Mouse (Mus musculus): Measurements from ENCODE around the gene Tmem200a.
"Not testable (repeated sequence)": the region's sequence is repeated elsewhere in the genome, so short reads cannot be mapped to it uniquely, and the experiment has no call there.

The Tmem200a gene

DNA sequence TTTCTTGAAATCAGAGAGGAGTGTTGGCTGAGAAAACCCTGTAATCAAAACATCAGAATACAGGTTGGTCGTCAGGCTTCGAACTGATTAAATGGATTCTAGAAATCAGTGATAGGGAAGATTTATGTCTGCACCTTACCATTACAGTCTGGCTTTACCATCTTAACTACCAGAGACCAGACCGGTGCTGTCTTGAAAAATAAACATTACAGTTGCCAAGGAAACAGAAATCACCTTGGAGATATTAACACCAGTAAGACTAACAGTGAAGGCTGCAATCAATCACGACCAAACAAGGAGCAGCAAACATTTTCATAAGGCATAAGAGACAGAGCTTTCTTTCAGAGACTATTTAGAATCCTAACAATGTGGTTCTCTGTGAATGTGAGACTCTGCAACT is 116.0 kb downstream of the Tmem200a start:
- DNase-seq: no peak

DNA sequence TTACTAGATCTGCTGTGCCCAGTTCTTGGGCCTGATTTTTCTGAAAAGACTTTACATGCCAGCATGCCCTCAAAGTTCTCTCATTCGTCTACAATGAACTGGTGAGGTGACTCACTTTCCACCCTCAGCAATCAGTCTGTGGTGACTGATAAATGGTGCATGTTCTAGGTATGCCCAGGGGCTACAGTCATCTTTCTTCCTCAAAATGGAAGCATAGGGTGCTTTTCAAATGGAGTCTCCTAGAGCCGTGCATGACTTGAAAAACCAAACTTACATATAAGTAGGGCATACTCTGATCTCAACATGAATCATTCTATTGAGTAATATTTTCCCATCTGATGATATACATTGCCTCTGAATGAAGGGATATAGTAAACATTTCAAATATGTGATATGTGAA is 117.8 kb downstream of the Tmem200a start:
- DNase-seq: no peak

DNA sequence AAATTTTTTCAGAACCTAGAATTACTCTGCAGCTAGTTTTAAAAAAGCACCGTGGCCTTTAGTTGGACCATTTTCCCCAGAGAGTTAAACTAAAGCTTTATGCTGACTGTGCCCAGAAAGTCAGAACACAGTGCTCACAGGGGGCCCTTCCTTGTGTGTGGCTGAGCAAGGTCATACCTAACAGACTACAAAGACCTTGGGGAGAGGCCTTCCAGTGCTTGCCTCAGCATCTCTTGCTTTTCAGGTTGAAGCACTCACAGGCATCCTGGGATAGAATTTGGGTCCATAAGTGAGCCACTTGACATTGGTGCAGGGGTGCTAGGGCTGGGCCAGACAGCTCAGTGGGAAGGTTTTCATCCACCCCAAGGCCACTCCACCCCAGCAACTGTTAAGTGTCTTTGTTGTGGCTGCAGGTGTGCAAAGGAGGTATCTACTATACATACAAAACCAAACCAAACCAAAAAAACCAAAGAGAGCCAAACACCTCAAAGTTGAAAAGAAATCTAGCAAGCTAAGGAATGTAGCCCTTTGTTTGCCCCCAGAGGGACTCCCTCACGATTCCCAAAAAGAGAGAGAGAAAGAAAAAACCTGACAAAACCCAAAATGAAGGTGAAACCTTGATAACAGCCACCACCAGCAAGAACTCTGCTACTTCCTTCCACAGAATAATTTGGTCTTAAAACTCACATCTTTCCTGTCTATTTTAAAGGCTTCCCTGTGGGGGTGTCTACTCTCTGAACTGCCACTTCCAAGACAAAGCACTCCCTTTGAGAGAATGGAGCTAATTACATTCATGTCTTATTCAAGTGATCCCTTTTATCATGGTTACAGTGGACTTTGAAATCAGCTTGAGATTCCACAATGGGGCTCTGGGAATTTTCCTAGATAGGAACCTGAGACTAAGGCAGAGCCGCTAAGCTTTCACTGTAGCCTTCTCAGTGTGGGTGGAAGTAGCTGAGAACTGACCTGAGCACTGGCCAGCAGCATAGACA is 119.8 kb downstream of the Tmem200a start:
- no peak for DNase-seq

DNA sequence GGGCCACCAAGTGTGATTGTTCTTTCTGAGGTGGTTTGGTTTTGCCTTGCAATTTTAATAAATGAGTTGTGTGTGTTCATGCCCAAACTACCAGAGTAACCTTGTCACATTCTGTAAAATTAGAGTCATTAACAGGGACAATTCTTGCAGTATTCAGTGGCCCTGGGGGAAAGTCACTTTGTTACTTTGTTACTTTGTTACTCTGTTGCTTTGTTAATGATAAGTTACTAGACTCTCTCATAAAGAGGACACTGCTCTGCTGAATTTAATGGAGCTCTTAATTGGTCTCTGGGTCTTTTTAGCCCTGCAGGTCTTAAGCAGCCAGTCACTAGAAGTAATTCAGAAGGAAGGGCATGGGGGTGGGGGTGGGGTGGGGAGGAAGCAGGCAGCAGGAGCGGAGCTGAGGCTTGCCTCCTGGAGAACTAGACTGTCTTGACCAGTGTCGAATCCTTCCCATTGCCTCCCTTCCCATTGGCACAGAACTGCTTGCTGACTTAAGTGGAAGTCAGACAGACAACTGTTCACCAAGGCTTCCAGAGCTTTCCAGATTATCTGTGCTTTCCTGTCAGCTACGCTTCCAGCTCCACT is 124.1 kb downstream of the Tmem200a start:
- no peak for DNase-seq

DNA sequence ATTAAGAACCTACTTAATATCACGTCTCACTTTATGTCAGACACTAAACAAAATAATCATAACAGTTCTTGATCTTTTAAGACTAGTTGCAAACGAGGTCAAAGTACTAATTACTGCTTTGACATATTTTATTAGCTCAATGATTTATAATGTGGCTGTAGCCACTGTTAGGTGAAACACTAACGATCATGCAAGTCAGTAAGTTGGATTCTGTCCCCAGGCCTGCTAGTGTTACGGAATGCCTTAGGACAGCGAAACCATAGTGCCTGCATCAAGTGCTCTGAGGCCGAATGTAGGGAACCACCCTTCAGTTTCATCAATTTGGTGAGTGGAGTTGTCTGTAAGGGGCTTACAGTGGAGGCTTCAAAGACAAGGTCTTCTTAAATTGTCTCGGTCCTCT is 126.0 kb downstream of the Tmem200a start:
- DNase-seq: no peak

DNA sequence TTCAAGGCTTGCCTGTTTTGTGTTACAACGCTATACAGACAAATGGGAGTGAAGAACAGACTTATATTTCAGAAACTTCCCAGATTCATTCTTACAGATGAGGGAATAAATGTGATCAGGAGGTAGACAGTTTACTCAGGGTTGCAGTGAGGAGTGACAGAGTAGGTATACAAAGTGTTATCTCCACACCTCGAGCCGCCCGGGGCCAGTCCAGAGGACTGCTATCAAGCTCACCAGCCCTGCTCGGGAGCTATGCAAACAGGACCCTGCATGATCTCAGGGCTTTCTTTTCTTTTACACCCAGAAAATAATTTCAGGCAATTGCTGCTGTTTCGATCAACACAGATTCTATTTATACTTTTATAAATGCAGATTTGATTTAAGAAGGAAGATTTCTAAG is 126.7 kb downstream of the Tmem200a start:
- DNase-seq: no peak

DNA sequence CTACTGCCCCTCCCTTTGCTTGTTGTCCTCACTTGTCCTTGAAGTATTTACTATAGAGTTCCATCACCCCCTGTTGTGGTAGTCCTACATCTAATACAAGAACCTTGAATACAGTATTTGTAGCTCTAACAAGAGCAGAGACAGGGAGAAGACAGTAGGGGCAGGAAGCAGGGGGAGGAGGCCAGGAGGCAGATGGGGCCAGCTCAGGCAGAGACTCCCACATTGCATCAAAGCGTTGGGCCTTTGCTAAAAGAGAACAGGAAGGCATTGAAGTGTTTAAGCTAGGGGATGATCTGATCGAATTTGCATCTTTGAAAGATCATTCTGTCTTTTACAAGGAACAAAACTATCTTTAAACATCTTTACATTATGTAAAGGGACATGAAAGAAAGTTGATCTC is 133.0 kb downstream of the Tmem200a start:
- DNase-seq: no peak

DNA sequence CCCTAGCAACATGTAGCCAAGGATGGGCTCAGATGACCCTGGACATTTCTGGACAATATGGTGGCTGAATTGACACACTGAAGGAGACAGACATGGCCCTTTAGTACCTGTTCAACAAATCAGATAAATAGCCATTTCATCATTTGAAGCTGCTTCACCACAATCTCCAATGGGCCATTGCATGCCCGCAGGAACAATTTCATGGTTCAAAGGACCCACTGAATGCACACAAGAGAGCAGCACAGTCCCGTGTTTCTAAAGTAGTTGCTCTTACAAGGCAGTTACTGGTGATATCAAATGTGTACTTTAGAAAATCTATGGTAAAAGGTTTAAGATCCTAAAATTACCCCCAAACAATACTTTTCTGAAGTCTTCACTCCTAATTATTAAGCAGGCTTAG is 134.2 kb downstream of the Tmem200a start:
- DNase-seq: no peak

DNA sequence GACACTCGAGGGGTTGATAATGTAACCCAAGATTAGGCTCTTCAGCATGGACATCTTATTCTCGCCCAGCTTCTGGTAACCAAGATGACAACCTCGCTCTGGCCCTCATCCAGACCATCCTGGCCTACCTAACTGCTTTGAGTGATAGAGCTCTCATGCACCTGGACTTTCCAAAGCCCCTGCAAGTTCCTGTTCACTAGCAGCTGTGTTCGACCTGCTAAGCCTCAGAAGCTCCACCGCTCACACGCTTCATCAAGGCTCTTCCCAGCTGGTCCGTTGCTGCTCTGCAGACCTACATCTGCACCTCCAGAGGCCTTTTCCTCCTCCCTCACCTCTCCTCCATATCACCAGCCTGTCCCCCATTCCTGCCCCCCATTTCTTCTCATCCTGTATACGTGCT is 147.1 kb downstream of the Tmem200a start:
- DNase-seq: no peak

DNA sequence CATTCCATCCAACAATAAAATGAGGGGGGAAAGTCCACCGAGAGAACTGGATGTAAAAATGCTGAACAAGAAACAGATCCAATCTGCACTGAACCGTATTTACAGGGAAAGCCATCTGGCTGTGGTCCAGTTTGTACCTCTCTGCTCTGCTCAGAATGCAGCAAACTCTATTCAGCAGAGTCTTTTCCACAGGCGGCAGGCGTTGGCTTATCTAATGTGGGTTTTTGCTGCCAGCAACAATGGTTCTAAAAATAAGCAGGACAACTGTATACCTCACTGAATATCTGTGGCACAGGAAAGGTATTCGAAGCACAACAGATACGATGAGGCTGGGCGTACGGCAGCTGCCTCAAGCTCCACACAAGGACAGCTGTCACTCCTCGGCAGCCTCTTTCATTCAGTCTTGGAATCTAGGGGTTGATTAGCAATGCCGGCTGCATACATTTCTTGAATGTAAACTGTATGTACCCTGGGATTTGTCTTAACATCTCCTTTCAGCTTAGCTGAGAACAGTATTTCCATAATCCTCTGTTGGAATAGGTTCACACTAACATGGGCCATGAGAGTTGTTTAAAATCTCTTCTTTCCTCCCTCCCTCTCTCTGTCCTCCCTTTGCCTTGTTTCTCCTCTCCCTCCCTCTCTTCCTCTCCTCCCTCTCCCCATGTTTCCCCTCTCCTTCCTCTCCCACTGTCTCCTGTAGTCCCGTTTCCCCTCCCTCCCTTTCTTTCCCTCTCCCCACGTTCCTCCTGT is 149.3 kb downstream of the Tmem200a start:
- DNase-seq: no peak

DNA sequence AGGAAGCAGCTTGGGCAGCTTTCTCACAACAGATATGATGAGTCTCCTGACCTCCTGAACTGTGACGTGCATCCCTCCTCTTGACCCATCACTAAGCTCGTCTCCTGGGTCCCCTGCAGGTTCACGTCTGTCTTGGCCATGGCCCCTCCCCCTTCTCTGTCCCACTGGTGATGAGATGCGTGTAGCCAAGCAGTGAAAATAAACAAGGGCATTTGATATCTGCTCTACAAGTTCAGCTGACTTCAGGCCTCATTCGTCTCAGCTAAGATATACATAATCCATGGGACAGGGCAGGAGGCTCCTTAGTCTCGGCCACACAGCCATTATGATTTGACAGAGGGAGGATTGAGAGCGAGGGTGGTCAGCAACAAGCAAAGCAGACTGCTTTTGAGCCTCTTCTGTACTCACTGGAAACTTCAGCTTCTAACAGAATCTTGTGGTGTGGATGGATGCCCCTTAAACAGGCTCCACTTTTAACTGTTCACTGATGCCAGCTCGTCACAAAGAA is 149.9 kb downstream of the Tmem200a start:
- DNase-seq: no peak

DNA sequence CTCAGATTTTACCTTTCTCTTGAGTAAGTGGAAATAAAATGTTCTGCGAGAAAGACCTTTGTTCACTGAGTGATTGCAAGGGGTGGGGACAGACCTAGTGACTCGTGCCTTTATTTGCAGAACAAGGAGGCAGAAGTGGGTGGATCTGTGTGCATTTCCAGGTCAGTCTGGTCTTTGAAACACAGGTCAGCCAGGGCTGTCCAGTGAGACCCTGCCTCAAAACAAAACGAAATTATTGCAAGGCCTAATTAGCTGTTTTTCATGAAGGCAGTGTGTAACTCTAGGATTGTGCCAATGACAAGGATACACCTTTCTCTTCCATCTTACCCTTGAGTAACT is 150.4 kb downstream of the Tmem200a start:
- DNase-seq: no peak

DNA sequence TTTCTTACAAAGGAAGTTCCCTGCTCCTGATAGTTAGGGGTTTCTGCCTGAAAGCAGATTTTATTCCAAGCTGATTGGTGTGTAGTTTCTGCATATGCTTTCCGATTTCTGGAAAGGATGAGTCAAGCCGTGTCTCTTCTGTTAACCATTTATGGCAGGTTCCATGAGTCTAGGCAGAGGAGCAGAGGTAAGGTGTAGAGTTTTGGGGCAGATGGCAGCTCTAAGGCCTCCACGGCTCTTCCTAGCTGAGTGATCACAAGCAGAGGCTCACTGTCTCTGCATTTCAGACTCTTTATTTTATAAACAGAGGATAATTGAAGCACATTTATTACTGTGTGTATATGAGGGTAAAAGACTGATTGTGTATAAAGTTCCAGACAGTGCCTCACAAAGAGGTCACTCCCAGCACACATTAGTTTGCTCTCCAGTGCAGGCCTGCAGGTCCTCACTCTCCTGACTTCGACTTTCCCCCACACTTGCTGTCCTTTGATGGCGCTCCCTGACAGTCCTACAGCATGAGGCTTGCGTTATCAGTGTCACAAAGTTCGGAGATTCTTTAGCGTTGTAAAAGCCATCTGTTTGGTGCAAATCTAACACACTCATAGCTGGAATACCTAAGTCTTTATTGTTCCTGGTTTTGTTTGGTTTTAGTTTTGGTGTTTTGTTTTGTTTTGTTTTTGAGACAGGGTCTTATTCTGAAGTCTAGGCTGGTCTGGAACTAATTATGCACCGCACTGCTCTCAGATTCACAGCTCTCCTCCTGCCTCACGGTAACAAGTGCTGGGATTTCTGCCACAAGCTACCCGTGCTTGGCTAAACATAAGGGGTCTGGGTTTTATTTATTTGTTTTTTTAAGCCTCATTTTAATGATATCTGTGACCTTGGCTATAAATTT is 151.1 kb downstream of the Tmem200a start:
- DNase-seq: no peak

DNA sequence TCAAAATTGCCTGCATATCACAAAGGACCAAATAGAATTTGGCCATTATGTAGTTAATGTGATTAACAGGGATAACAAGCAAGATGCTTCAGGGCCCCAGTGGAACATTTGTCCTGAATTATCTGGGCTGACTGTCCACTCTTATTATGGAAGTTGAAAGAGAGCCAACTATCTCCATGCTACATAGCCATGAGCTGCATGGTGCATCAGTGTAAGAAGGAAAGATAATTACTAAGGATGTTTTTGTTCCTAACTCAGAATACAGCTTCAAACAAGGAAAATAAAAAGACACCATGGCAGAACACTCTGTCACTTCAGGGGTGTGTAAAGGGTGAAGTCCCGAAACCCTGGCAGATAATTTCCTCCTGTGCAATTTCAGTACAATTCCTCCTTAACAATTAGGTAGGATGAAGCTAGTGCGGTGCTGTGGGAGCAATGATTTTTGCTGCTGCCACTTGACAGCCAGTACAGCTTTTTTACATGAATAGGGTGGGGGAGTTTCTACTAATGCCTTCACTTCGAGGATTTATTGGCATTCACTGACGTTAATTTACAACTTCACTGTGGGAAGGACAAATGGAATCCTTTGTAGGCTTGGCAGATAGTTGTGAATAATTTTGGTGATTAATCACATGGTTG is 158.1 kb downstream of the Tmem200a start:
- no peak for DNase-seq

DNA sequence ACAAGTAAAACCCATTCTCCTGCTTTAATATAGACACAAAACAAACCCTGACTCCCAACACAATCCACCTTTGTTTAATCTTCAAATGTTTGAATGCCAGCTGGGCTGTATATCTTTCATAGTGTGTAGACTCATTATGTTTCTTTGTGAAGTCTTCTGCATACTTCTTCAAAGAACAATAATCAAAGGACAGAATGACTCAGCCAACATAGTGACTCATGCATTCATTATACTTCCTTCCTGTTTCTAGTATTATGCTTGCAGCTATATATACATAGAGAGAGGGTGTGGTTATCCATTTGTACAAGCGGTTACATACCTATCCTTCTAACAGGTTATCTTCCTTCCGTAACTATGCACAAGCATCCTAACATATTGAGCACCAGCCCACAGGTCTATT is 160.7 kb downstream of the Tmem200a start:
- no peak for DNase-seq

DNA sequence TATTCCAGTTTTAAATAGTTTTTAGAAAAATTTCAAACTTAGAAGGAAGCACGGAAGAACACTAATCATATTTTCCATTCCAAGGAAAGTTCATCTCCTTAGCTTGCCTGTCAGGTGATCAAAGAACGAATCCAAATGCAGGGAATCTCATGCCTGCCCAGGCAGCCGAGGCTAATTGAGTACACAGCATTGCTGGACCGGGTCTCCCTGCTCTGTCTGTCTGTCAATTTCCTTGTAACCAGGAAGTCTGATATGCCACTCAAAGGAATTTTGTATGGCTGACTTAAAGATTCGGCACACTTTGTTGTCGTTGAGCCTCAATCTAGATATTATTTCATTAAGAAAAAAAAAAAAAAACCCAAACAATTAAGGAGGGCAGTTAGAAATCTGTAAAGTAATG is 168.6 kb downstream of the Tmem200a start:
- DNase-seq: no peak

DNA sequence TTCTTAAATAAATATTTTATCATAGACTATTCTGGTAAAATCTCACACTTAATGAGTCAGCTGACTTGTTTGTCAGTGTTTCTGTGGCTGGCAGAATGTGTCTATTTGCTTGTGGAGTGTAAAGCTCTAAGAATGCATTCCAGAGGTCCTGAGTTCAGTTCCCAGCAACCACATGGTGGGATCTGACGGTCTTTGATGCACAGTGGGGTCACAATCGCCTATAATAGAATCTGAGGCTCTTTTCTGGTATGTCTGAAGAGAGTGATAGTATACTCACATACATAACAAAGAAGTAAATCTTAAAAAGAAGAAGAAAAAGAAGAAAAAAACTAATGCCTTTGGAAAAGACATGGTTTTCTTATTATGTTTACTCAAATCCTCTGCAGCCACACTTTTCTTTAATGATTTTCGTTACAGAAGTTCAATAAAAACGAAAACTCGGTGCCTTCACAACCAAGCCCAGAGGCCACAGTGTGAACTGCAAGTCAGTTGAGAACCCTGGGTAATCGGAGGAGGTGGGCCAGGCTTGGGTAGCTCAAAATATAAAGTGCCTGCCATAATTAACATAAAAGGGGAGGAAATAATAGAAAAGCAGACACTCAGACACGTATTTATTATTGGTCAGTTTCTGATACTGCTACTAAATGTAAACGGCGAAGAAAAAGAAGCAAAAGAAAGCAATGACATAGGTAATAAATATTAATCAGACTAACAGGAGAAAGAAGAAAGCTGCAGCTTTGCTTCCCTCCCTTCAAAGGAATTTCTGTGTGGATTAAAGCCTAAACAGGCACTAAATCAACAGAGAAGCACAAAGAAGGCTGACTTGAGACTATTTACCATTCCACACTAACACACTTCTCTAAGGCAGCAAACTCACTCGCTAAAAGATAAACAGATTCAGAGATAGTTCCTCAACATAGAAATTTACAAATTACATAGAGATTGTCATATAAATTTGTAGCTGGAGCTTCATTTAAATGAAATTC is 170.5 kb downstream of the Tmem200a start:
- DNase-seq: no peak

DNA sequence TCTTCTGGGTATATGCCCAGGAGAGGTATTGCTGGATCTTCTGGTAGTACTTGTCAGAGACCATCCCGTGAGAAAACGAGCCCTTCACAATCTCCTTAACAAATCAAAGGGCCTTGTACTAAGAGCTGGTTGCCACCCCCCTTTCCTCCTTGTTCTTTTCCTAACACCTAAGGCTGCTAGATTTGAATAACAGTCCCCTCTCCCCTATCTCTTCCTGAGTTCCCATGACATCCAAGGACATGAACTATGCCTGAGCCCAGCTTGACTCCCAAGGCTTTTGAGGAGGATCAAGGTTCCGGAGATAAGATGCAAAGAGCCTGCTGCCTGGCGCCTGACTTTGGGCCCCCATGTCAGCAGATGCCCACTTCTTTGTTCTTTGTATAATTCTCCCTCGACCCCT is 184.7 kb downstream of the Tmem200a start:
- DNase-seq: not testable (repeated sequence)

DNA sequence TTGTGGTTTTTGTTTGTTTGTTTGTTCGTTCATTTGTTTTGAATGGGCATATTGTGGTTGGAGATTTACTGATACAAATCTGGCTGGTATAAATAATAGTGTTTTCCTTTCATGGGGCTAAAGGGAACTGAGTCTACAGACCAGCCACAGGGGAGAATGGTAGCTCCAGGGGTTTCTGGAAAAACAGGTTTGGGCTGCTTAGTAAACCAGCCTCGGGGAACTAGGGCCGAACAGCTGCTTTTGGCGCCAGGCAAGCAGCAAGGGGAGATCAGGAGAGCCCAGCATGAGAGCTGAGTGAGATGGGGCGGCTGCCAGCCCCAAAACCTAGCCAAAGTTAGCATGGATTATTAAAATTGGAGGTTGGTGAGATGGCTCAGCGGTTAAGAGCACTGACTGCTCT is 191.6 kb downstream of the Tmem200a start:
- DNase-seq: no peak

DNA sequence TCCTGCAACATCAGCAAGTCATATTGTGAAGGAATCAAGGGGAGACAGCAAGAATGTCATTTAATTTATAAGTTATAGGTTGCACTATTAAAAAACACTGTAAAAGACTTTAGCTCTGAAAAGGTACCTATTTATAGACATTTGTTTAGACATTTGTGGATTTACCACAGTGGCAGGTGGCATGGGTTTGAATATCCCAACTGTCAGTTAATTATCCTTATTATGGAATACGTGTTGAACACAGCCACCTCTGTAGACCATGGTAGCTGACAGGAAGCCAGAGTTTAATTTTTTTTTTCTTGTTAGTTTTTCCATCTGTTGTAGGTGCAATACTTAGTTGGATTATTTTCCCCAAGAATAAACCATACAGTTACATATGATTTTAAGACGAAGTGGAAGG is 194.3 kb downstream of the Tmem200a start:
- DNase-seq: no peak

DNA sequence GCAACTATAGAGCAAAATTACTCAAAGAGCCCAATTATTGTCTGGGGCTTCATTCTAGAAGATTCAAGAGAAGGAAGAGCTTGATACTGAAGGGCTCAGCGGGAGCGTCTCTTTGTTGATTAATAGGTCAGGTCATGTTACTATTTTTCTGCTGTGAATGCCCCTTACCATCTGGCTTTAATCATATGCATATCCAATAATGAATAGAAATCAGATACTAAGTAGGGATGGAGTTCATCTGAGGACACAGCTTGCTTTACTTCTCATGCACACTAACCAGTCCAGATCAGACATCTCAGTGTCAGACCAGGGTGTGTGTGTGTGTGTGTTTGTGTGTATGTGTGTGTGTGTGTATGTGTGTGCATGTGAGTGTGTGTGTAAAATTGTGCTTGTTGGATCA is 201.1 kb downstream of the Tmem200a start:
- DNase-seq: no peak
